Mouse (Mus musculus) erythroblast, adult 5-6 weeks (primary cell): Measurements from ENCODE around the gene Ppp1r3e. TPM values are rescaled to one million over a fixed set of nuclear protein-coding genes. Genes with fewer than 3 reads are reported as not detected.

Source experiments
- ATAC-seq: replicated peaks from 2 replicates; pipeline ENCODE4 v1.8.0; 2016; ENCODE audit warnings: moderate number of reproducible peaks, mild to moderate bottlenecking, moderate TSS enrichment, inconsistent platforms; ENCODE audit not compliant: poor library complexity, low FRiP score, severe bottlenecking
- total RNA-seq, 2 experiments: library from RNA; stranded (forward) in 1 of 2; stranded (reverse) in 1 of 2; fragments of 150-400 nt in 1 of 2; fragments of 200-764, 138-1000 nt in 1 of 2; gene quantifications; 2 replicates each; pipeline versions ENCODE4 v1.2.3 to v1.2.4; 2015 to 2017; ENCODE audit warnings: low replicate concordance in 2 of 2

The Ppp1r3e gene
- total RNA-seq (2015; ENCODE audit: low replicate concordance) (1.9 TPM in 1 of 2 replicates, not detected in the other), total RNA-seq (2017; ENCODE audit: low replicate concordance) (0.70 and 3.7 TPM in 2 replicates)

DNA sequence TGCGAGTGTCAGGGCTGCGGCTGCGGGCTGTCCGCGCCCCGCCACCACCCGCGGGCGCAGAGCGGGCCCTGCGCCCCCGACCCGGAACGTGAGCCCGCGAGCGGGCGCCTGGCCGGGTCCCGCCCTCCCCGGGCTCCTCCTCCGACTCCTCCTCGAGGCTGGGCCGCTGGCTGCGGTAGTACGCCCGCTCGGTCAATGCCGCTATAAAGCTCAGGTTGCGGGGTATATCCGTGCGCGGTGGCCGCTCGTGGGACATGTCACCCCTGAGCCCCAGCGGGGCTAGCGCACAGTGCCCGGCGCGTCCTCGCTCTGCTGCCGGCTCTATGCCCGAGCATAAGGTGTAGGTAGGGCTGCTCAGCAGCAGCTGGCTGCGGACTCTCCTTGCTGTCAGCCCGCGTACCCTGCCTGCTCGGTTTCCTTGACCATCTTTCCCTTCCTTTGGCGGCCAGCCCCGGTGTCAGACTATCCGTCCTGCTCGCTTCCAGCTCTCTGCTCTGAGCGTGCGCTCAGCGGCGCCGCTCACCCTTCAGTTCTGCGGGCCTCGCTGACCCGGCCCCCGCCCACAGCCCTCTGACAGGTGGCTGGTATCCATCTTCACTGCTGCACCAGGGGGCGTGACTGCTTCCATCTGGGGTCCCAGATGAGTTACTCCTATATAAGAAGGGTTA is at the start of gene Ppp1r3e:
TSS of gene Ppp1r3e (minus strand) at position 503 of the 668 bp plus-strand sequence.
- peak; percentile 56 for ATAC-seq

GRCm38 (mm10) chr14:54926401-54927158 is 49.2 kb upstream of the Ppp1r3e start:
- no peak for ATAC-seq

GRCm38 (mm10) chr14:54925349-54926342 is 48.3 kb upstream of the Ppp1r3e start, which contains the start of gene Efs:
TSS of gene Efs (minus strand) at chr14:54926126.
- no peak for ATAC-seq

GRCm38 (mm10) chr14:54924641-54925348 is 47.4 kb upstream of the Ppp1r3e start:
- no peak for ATAC-seq

- ATAC-seq, result no peak
These were observed 42.8 kb upstream of the Ppp1r3e start for GRCm38 (mm10) chr14:54920076-54920685.

- ATAC-seq, result no peak
These were observed 36.0 kb upstream of the Ppp1r3e start for GRCm38 (mm10) chr14:54913343-54913742.

- ATAC-seq, result no peak
These were observed 35.5 kb upstream of the Ppp1r3e start, which contains the start of gene Slc22a17 for GRCm38 (mm10) chr14:54912886-54913285. TSS of gene Slc22a17 (minus strand) at chr14:54913132.

DNA sequence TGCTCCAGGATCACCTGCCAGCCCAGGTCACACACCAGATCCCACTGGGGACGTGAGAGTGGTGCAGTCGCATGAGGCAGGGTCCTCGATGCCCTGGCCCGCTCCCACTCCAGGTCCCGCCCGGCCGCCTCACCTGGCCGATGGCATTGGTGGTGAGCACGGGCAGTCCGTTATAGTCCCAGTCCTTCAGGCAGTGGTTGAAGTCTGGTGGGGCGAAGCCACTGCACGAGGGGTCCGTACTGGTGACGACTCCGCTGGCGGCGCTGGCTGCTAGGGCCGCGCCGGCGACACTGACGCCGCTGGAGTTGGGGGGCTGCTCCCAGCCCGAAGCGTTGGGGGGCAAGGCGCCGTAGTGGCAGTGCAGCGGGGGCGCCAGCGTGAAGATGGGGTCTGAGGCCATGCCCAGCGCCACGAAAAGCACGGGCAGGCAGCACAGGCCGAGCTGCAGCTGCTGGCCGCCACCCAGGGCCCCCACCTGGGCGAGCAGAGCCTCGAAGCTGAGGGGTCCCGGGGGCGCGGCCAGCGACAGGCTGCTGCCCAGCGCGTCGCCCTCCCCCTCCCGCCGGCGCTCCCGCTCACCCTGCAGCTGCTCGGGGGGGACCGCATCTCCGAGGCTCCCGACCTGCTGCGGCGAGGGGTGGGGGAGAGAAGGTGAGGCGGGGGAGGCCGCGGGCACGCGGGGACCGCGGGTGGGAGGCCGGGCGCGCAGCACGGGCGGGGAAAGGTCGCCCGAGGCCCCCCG is 34.9 kb upstream of the Ppp1r3e start:
- no peak for ATAC-seq

DNA sequence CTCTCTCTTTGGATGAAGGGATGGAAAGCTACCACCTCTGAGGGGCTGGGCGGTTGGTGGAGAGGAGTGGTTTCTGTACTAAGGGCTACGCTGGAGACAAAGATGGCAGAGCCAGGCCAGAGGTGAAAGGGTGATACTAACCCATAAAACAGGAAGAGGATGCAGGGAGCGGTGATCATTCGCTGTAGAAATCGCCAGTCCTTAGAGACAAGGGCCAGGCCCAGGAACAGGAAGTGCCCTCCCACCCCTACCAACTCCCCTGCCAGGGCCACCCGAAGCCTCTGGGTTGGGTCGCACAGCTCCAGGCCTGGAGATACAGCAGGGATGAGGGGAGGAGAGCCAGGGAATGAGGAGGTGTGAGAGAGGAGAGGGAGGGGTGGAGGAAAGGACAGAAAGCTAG is 31.3 kb upstream of the Ppp1r3e start:
- no peak for ATAC-seq

GRCm38 (mm10) chr14:54903641-54904040 is 26.3 kb upstream of the Ppp1r3e start:
- no peak for ATAC-seq

- ATAC-seq, result peak; percentile 74
These were observed 23.0 kb upstream of the Ppp1r3e start for GRCm38 (mm10) chr14:54900383-54900782.

DNA sequence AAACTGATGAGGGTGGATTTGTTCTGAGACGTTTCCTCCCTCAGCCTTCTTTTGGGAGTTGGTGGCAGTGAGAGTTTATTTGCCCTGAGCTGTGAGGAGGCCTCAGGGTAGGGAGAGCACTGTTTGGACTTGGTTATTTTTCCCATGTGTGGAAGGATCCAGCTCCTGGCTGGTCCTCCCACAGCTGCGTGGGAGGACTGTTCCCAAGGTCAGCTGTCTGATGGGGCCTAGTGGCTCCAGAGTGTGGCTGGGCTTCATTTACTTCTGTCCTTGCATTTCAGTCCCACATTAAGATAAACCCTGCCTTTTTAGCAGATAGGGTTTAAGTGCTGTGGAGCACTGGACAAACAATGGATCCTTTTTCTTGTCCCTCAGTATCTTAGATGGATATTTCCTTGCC is 20.1 kb upstream of the Ppp1r3e start:
- no peak for ATAC-seq

DNA sequence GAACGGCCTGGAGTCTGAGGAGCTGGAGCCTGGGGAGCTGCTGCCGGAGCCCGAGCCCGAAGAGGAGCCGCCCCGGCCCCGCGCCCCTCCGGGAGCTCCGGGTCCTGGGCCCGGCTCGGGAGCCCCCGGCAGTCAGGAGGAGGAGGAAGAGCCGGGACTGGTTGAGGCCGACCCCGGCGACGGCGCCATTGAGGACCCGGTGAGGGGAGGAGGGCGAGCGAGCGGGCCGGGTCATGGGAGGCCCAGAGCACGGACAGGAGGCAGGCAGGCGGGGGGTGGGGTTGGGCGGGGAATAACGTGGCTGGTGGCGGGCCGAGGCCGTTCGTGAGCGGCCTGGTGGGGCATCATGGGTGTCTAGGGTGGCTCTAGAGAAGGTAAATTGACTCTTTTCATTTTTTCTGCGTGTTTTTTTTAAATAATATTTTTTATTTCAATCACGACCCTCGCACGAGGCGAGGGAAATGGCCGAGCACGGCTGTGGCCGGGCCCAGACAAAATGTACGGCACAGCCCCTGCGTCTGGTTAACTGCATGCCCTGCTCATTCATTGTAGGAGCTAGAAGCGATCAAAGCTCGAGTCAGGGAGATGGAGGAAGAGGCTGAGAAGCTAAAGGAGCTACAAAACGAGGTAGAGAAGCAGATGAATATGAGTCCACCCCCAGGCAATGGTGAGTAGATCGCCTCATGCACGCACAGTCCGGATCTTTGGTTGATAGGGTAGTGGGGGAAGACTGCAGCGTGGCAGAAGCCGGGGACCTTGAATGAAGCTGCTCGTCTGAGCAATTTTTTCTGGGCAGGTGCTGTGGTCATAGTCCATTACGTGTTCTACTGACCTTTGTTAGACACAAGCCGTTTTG is 17.2 kb upstream of the Ppp1r3e start:
- peak; percentile 35; the same call in 1 of the 2 replicates for ATAC-seq

GRCm38 (mm10) chr14:54893651-54894181 is 16.4 kb upstream of the Ppp1r3e start:
- ATAC-seq, result peak; percentile 95

GRCm38 (mm10) chr14:54892200-54892599 is 14.8 kb upstream of the Ppp1r3e start, which contains the start of gene Pabpn1:
TSS of gene Pabpn1 (plus strand) at chr14:54892500.
- ATAC-seq, result no peak

GRCm38 (mm10) chr14:54885309-54885708 is 8.0 kb upstream of the Ppp1r3e start:
- ATAC-seq, result no peak
